Mouse (Mus musculus) brain, embryonic 14.5 days (tissue): Measurements from ENCODE around the gene Zfp36l2. TPM values are rescaled to one million over a fixed set of nuclear protein-coding genes. Genes with fewer than 3 reads are reported as not detected.
"Not testable (repeated sequence)": the region's sequence is repeated elsewhere in the genome, so short reads cannot be mapped to it uniquely, and the experiment has no call there.

ENCODE experiments used
- DNase-seq: peaks from one replicate; pipeline ENCODE4 v3.0.0-alpha.2; 2011; ENCODE audit warnings: low read depth
- CTCF ChIP-seq: fragments of 200-500 bp; IDR thresholded peaks from 2 replicates; pipeline ENCODE4 v1.5.1; 2012; ENCODE audit warnings: inconsistent platforms, mild to moderate bottlenecking, moderate library complexity, borderline replicate concordance; ENCODE audit not compliant: insufficient read depth, insufficient read length; ENCODE audit errors: extremely low read depth
- POLR2A ChIP-seq: fragments of 200-500 bp; IDR thresholded peaks from 2 replicates; pipeline ENCODE4 v1.6.1; 2012; ENCODE audit warnings: mild to moderate bottlenecking, inconsistent platforms, borderline replicate concordance; ENCODE audit not compliant: poor library complexity, insufficient read depth, insufficient read length, severe bottlenecking; ENCODE audit errors: extremely low read depth
- polyA plus RNA-seq: library from polyadenylated mRNA; depleted of rRNA; stranded (reverse); fragments of >200 nt; gene quantifications from 2 replicates; pipeline ENCODE4 v1.2.3, GENCODE M21; 2012

The Zfp36l2 gene
- polyA plus RNA-seq, 1 experiment = 24.5 TPM

GRCm38 (mm10) chr17:84189127-84189854 is 1.5 kb upstream of the Zfp36l2 start:
- DNase-seq = no peak
- TF ChIP-seq POLR2A = no peak

- TF ChIP-seq CTCF (no peak), POLR2A (no peak)
- DNase-seq = peak; percentile 94
Measured at GRCm38 (mm10) chr17:84188374-84188961, 721 bp upstream of the Zfp36l2 start.

DNA sequence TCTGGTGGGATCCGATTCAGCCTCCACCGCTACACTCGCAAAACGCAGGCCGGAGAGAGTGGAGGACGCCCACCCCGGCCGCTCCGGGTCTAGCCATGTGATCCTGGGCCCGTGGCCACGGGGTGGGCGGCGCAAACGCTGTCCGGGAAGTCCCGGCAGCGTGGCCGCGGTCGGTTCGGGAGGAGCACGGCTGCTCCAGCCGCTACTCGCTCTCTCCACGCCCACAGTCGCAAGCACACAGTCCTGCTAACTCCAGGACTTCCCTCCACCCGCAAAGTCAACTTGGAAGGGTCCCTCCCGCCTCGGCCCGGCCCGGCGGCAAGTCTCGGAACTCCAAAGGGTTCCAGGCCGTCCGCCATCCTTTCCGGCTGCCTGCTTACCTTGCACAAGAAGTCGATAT is 483 bp downstream of the Zfp36l2 start:
- not testable (repeated sequence) for DNase-seq

GRCm38 (mm10) chr17:84186451-84187202 is 1.1 kb downstream of the Zfp36l2 start:
- DNase-seq = peak; percentile 69
- TF ChIP-seq CTCF (no peak), POLR2A (no peak)

- TF ChIP-seq CTCF (peak; percentile 30; the same call in 1 of the 2 replicates), POLR2A (no peak)
- peak; percentile 80 for DNase-seq
Measured at GRCm38 (mm10) chr17:84185581-84186450, 1.9 kb downstream of the Zfp36l2 start.

DNA sequence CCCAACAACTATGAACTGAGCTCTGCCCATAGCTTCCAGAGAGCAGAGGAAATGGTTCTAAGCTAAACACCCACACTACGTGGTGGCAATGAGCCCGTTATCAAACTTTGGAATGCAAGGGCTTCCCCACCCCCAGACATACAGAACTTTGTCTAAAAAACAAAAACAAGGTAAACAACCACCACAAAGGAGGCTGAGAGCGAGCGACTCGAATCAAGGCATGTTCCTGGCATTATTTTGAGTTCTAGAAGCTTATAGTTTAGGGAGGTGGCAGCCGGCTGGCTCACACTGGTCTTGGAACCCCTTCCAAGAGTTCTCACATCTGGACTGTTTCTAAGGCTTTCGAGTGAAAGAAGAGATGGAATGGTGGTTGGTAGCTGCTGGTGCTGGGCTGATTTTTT is 2.7 kb downstream of the Zfp36l2 start:
- DNase-seq = peak; percentile 33
- TF ChIP-seq CTCF = no peak
- TF ChIP-seq POLR2A = no peak

- TF ChIP-seq POLR2A (no peak), CTCF (no peak)
- peak; percentile 82 for DNase-seq
Measured at GRCm38 (mm10) chr17:84183291-84183781, 4.4 kb downstream of the Zfp36l2 start.

- TF ChIP-seq CTCF (no peak), POLR2A (no peak)
- no peak for DNase-seq
Measured at GRCm38 (mm10) chr17:84182311-84183271, 5.2 kb downstream of the Zfp36l2 start.

- no peak for TF ChIP-seq CTCF
- no peak for TF ChIP-seq POLR2A
- DNase-seq = no peak
Measured at GRCm38 (mm10) chr17:84181502-84182310, 6.0 kb downstream of the Zfp36l2 start.

GRCm38 (mm10) chr17:84180715-84181501 is 6.8 kb downstream of the Zfp36l2 start:
- DNase-seq = no peak

More at GRCm38 (mm10) chr17:84180715-84181501, 6.8 kb downstream of the Zfp36l2 start:
- TF ChIP-seq CTCF = no peak
- no peak for TF ChIP-seq POLR2A
